Mouse (Mus musculus) MN1 (cell line): ENCODE data around the gene Prpf38b.

Source experiments
- DNase-seq: peaks from one replicate; pipeline ENCODE4 v3.0.0-alpha.2; 2016; ENCODE audit warnings: low spot score

Gene Prpf38b

DNA sequence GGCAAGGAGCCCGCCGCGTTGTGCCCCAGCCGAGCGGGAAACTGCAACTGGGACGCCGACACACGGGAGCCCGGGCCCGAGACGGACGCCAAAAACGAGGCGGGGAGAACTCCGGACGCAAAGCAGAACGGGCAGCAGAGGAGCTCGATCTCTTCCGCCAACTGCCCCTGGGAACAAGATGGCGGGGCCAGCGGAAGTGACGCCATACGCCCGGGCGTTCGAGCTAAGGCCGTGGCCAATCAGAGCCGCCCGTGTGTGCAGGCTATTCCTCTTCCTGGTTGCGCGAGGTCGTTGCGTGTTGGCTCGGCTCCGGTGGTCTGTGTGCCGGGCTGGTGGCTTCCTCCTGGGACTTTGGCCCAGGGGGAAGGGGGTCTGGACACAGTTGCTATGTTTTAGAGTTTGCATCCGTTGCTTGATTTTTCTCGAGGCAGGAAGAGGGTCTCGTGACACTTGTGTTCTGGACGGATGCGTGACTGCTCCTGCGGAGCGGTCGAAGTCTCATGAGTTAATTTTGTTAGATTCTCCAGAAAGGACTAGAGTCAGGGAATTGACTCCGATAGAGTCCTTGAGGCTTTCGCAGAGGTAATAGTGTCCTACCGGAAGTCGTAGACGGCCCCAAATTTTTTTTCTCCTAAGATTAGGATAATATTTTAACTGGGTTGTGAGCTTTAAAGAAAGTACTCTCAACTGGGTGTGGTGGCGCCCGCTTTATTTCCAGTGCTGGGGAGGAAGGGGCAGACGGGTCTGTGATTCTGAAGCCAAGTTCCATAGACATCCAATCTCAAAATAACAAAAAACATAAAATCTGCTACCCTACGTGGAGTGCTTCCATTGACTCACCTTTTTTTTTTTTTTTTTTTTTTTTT lies at the start of gene Prpf38b:
TSS of gene Prpf38b (minus strand) at position 180 of the 866 bp plus-strand sequence.
- peak; percentile 95 for DNase-seq

DNA sequence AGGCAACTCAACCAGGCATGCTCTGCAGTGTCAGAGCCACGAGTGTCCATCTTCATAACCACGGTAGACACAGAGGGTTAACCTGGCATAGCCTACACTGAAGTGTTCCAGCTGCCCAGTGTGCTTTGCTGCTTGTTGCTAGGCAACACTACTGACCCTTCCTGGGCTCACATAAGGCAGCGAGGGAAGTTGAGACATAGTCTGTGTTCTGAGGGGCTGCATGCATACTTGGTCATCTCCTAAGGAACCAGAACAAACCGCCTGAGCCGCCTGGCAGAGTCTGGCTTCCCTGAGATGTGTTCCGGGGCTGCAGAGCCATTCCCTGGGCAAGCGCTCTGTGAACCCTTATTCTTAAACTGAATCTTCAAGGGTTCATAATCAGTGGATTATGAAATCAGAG lies 49.7 kb upstream of the Prpf38b start:
- DNase-seq: no peak

DNA sequence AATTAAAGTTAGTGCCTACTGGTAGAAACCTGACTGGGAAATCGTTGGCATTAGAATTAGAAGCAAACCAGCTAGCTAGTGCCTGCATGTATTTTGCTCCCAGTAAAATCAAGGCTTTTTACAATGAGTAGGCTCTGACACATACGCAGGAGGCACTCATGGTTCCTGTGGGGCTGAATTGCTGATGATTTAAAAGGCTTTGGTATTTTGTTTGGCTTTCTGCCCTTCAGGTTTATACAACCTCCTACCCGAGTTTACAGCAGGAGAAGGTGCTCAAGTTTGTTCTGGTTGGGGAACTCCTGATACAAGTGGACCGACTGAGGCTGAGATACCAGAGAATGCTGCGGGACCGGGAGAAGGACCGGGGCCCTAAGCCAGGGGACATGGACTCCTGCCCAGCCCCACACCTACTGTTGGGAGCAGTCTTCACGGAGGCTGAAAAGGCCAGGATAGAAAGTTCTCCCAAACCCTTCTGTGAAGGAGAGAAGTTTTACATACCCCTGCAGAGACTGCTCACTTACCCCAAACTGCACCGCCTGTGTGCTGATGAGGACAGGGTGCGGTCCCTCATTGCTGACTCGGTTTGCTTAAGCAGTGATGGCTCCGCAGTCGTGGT lies 48.3 kb upstream of the Prpf38b start:
- DNase-seq: no peak

DNA sequence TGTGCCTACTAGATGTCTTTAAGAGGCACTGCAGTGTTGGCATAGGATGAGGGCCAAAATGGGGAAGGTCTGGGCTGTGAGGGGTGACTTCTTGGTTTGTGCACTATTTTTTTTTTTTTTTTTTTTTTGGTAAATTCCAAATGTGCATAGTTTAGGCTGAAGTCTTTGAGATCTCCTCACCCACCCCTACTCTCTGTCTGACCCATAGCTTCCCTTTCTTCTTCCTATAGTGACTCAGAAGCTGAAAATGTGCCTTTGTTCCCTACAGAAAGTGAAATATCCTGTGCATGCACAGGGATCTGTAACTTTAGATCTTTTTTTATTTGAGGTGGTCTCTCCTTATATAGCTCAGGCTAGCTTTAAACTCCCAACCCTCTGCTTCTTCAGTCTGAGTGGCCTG lies 46.4 kb upstream of the Prpf38b start:
- DNase-seq: no peak

DNA sequence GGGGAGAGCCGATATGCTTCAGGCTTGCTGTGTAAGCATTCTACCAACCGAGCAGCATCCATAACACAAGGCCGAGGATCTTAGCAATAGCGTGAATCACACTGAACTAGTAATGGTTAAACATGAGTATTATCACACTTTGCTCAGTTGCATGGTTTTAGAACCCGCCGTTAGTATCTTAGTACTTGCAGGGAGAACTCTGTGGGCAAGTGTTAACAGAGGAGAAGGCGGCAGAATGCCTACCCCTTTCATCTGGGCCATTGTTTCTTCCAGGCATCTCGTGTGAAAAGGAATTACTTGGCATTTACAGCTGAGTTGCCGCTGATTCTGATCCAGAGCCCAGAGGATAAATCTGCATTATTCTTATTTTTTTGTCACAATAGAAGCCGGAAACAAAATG lies 29.5 kb upstream of the Prpf38b start:
- DNase-seq: no peak

DNA sequence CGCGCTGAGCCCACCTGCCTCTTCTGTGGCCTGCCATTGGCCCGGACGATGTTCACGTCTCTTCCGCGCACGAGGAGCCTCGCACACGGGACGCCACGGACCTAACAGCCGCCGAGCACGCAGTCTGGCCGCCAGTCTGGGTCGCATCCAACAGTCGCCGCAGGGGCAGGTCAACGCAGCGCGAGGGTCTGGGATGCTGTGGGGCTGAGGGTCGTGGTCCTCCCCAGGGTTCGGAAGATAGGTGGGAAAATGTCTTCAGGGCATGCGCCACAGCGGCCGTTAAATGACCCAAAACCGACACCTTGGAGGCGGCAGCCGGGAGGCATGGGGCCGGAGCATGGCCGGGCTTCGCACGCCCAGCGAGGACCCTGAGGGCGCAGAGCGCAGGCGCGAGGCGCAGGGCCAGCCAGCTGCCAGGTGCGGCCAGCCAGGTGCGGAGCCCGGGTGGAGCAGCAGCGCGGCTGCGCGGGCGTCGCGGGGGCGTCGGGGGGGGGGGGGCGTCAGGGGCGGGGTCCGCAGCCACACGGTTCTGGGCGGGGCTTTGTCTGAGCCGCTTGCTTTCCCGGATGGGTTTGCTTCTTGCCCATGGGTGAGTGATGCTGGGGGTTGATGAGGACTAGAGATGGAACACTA lies 28.6 kb upstream of the Prpf38b start, which contains the start of gene Gm9857:
TSS of gene Gm9857 (minus strand) at position 445 of the 633 bp plus-strand sequence.
- no peak for DNase-seq

DNA sequence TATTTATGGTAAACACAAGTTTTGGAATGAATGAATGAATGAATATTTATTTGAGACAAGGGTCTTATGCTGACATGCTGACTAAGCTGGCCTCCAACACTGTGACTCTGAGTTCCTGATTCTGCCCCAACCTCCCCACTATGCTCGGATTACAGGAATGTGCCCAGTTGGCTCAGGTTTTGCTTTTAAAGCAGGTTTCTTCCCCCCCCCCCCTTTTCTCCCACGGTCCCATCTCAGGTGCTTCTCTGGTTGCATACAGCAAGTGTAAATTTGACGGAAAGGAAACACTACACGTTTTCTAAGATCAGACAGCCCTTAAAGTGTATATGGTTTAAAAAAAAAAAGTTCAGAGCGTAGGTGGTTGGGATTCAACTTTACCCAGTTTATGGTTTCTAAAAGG lies 28.0 kb upstream of the Prpf38b start, which contains the start of gene Henmt1:
TSS of gene Henmt1 (plus strand) at position 301 of the 400 bp plus-strand sequence.
- DNase-seq: no peak

DNA sequence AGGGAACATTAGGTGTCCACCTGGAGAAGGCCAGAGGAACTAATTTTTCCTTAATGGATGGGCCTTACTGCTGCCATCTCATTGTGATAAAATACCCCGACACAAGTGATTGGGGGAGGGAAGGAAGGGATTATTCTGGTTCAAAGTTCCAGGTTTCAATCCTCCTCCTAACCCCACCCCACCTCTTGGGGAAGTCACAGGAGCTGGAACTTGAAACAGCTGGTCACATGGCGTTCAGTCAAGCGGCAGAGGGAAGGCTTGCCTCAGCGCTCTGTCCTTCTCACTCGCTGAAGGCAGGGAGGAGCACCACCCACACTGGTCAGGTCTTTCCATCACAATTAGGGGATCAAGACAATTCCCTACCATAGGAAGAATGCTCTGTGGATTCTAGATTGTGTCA lies 27.2 kb upstream of the Prpf38b start:
- DNase-seq: no peak

DNA sequence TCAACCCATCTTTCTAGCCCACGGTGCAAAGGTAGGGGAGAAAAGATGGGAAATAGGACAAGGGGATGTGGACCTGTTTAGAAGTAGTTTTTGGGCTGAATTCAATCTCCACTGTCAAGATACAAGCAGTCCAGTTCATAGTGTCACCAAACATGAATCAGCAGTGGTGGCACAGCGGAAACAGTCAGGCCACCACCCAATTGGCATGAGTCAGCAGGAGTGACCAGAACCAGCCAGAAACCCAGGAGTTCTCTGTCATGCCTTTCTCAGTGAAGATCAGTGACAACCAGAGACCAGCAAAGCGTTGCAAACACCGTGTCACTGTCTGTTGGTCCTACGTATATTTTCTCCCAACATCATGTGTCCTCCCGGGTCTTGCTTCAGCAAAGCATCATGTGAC lies 22.0 kb upstream of the Prpf38b start:
- no peak for DNase-seq

DNA sequence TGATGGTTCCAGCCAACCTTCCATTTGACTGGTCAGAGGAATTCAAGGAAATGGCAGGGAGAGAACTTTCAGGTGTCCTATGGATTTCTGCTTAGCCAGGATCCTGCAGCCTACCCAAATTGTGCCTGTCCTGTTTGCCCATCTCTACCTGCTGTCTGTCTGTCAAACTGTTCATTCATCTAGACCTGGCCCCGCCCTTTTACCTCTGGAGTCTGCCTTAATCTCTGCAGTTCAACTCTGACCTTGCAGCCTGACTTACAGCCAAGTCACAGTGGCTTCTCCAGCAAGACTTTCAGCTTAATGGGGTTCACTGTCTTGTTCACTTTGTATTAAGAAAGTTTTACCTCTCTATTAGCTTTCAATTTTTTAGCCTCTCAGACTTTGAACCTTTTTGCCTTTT lies 14.8 kb upstream of the Prpf38b start:
- no peak for DNase-seq

DNA sequence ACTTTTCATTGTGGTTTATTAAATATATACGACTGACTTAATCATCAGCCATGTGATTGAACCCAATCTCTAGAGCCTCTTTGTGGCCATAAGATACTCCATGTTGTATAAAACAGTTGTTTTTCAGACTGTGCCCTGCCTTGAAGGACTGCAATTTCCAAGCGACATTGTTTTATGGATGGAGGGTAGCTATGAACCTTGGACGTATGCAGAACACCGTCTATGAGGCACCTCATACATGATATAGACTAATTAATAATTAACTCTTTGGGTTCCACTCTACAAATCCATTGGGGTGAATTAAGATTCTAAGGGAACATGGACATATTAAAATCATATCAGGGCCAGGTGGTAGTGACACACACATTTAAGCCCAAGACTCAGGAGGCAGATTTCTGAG lies 14.2 kb upstream of the Prpf38b start:
- no peak for DNase-seq

DNA sequence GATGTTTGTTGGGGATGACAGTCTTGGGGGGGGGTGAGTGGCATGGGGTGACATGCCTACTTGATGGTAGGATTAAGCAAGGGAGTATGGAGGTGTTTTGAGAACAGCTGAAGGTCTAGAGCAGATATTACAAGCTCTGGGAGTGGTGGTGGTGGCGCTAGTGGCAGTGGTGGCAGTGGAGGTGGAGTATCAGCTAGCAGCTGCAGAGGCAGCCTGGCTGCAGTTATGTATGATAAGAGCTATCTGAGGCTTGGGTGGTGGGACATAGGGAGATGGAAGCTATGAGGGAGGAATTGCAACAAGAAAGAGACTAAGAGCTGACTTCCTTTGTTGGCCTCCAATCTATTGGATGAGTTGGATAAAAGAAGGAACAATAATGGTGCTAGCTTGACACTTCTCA lies 10.3 kb upstream of the Prpf38b start:
- no peak for DNase-seq

DNA sequence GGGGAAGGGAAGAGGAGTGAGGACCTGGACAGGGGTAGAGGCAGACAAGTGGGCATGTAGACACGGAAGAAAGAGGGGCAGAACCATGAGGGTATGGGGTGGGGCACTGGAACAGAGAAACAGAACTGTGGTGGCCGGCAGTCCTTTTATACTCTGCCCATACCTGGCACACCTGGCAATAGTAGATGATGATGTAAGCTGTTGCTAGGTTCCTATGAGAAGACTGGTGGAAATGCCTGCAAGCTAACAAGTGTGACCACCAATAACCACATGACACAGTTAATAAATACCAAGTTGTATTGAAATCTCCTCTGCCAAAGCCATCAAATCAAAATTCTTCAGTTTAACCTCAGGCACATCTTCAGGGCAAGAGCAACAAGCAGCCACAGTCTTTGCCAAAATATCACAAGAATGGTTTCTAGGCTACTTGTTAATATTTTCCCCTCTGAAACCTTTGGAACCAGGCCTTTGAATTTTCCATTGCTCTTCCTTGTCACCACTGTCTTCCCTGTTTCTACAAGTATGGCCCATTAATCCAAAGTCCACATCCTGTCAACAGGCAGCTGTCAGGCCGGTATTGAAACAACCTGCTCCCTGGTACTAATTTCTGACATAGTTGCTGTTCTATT lies 9.0 kb upstream of the Prpf38b start:
- no peak for DNase-seq

DNA sequence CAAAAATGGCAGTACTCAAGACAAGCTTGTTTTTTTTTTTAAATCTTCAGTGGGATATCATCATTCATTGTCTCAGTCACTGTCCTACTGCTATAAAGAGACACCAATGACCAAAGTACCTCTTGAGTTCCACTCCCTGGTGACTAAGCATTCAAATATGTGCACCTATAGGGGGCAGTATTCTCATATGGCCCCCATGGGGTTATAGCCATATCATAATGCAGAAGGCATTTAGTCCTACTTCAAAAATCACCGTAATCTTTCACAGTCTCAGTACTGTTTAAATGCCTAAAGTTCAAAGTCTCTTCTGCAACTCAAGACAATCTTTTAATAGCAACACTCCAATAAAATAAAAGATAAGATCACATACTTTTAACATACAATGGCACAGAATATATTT lies 7.3 kb upstream of the Prpf38b start:
- DNase-seq: no peak

DNA sequence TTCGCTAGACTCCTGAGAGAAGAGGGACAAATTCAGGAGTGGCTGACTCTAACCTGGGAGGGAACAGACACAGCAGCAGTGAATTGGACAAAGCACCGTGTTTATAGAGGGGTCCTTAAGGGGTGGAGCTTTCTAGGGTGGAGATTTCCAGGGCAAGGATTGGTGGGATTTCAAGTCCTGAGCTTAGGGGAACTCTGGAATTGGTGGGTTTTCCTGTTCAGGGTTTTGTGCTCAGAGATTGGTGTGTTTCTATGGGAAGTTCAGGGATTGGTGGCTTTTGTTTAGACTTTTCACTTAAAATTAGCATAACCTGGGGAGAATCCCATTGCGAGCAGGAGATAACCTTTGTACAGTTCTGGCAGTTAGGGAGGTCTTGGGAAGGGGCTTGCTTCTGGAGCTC lies 6.5 kb upstream of the Prpf38b start:
- no peak for DNase-seq

DNA sequence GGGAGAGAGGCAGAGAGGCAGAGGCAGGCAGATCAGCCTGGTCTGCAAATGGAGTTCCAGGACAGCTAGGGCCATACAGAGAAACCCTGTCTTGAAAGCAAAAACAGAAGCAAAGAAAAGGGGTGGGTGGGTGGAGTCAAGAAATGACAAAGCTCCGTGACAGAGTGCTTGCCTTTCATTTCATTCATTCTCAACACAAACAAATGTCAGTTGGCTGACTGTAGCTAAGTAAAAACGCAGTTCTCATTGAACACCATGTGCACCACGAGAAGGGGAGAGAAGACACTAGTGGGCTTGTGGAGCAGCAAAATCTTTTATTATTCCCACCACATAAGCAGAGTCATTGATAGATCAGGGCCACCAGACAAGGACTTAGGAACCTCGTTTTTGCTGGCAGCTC lies 5.3 kb upstream of the Prpf38b start:
- no peak for DNase-seq

DNA sequence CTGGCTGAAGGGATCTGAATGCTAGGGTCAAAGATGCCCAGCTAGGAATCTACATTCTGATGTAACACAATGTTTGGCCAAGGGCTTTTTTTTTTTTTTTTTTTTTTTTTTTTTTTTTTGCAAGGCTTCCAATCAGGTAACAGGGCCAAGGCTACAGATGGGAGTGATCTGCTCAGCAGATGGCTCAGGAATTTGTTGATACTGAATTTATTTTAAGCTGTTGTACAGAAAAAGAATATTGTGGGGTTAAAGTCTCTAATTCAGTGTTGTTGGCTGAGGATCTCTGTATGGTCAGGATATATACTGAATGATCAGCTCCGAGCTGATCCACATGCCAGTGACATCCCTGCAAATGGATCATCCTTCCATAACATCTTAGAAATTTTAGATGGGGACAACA lies 4.5 kb upstream of the Prpf38b start:
- DNase-seq: no peak

DNA sequence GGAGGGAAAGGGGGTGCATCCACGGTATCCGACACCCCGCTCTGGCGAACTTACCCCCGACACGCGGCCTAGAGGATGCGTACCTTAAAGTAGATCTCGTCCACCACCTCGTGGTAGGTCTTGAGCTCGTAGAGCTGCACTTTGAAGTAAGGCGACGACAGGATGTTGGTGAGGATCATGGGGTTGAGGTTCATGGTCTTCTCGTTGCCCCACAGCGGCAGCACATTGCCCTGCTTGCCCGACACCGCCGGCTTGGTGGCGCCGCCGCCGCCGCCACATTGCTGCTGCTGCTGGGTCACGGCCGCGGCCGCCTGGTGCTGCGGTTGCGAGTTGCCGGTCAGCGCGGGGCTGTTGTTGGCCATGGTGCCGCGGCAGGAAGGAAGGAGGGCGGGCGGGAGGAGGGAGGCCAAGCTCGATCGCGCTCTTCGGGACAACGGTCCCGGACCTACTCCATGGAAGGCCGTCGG lies 413 bp downstream of the Prpf38b start:
- DNase-seq: peak; percentile 79

DNA sequence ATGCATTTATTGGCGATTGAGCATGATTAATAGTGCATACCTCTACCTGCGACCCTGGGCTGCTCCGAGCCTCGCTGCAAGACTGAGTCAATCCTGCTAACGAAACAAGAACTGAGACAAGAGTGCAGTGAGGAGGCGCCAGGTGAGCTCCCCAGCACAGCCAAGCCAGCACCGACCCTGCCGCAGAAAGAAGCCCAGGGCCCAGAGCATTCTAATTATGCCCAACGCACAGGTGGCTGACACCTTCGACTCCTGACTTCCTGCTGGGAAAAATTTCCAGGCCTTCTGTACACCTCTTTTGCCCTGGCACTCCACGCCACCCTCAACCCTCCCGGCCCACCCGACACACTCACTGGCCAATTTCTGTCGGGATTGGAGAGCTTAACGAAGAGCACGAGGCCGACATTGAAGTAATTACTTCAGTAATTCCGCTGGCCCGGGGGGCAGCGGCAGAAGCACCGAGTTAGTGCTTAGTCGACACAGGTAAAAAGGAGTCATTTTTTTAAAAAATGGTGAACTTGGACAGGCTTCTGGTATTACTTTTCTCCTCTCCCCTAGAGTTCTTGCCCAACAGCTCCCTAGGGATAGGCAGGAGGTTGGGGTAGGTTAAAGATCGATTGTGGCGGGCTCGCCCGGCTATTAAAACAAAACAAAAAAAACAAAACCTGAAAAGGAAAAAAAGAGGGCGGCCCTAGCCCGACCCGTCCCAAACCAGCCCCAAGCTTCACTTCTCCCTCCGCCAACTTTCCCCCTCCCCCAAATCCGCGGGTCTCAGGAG lies 1.0 kb downstream of the Prpf38b start:
- DNase-seq: peak; percentile 14

DNA sequence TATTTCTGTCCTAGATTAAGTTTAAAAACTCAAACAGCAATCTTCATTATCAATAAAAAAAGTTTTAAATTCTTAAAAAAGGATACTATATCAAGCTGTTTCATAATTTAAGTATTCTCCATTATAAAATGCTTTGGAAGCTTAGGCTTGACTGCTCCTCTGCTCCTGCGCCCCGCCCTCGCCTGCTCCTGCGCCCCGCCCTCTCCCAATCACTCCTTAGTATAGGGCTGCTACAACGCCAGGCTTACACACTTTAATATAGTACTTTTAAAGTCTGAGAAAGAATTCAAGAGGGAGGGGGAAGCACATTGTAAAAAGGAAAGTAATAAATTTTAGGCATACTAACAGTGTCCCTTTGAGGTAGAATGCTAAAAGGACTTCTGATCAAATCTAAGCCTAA lies 8.6 kb downstream of the Prpf38b start:
- DNase-seq: no peak

DNA sequence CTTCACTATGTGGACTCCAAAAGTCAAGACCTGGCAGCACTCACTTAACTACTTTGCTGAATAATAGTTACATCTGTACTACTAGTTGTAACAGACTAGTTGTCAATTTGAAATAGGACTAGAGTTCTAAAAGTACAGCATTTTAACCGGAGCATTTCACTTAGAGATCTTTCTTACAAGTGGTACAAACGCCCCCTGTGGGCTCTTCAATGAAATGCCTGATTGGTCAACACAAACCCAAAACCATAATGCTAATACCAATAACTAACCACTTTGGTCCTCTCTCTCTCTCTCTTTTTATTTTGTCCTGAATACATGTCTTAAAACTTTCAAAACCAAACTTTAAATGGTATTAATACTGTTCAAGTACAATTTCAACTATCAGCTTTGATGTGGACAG lies 9.5 kb downstream of the Prpf38b start:
- peak; percentile 24 for DNase-seq

DNA sequence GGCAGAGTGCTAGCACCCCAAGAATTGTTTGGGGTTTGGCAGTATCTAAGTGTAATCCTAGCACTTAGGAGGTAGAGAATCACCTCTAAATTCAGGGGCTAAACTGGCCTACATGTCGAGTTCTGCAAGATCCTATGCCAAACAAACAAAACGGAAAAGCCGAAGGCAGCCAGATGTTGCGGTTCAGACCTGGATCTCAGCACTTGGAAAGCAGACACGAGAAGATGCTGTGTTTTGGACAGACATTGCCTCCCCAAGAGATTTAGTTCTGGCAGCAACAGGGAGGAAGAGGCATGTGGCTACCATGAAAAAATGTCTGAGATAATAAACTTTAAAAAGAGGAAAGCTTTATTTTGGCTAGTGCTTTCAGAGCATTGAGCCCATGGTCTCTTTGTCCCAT lies 10.8 kb downstream of the Prpf38b start:
- no peak for DNase-seq
